In the genomic region with DNA sequence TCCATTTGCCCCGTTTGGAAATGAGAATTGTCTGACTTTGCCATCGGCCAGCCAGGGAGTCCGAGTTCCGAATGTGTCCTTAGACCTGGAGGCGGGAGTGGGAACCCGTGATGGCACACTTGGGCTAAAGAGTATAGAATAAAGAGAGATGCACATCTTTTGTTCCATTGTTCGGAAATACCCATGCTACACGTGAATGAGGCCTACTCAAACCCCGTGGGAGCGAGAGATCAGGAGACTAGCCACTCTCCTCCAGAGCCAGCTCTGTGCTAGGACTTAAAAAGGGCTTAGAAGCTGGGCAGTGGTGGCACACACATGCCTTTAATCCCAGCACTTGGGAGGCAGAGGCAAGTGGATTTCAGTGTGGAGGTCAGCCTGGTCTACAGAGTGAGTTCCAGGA, we compare ENCODE assay signal across 9 mouse cellular contexts. TPM values are rescaled to one million over a fixed set of nuclear protein-coding genes. Genes with fewer than 3 reads are reported as not detected.
DNase-seq lines count a peak whose midpoint lies in the region; ATAC-seq lines count a peak whose summit lies in the region.
"Had no signal": no experiment of that assay in that cellular context is flagged by ENCODE, and none has a peak within 500 bp of the region (broad histone marks: within the 10 kb centered on the region; RNA-seq: fewer than 3 reads in every experiment).

No protein-coding gene starts in this region.

- no peak overlapping the region for H3K4me3 ChIP-seq in heart, embryonic 15.5 days
- H3K4me3 ChIP-seq in midbrain, embryonic 15.5 days = no peak overlapping the region
- H3K4me3 ChIP-seq in midbrain, embryonic 13.5 days (replicated peaks) = no peak overlapping the region
- no peak overlapping the region for H3K4me3 ChIP-seq in hindbrain, embryonic 14.5 days (replicated peaks; ENCODE audit: low read length)
- no peak overlapping the region for H3K4me3 ChIP-seq in stomach, embryonic 16.5 days (replicated peaks; ENCODE audit: low read length)

- H3K4me2 ChIP-seq in heart, embryonic 15.5 days = no peak overlapping the region
- no peak overlapping the region for H3K4me2 ChIP-seq in midbrain, embryonic 15.5 days
- no peak overlapping the region for H3K4me2 ChIP-seq in midbrain, embryonic 13.5 days (replicated peaks)
- no peak overlapping the region for H3K4me2 ChIP-seq in hindbrain, embryonic 14.5 days (replicated peaks)
- no peak overlapping the region for H3K4me2 ChIP-seq in stomach, embryonic 16.5 days (ENCODE audit: low read depth, low read length)

- H3K27me3 ChIP-seq in heart, embryonic 15.5 days = no peaks in the 10 kb centered on the region
- no peaks in the 10 kb centered on the region for H3K27me3 ChIP-seq in midbrain, embryonic 15.5 days (replicated peaks)
- H3K27me3 ChIP-seq in midbrain, embryonic 13.5 days = no peaks in the 10 kb centered on the region
- no peaks in the 10 kb centered on the region for H3K27me3 ChIP-seq in hindbrain, embryonic 14.5 days (ENCODE audit: control insufficient read depth, insufficient read depth, low read length)
- H3K27me3 ChIP-seq in stomach, embryonic 16.5 days (ENCODE audit: control insufficient read depth, insufficient read depth, low read length) = no peaks in the 10 kb centered on the region

- 79% methylated on average over 10 of the region's 10 CpGs for WGBS in heart, embryonic 15.5 days
- WGBS in midbrain, embryonic 15.5 days = 65% methylated on average over 10 of the region's 10 CpGs
- WGBS in midbrain, embryonic 13.5 days = 75% methylated on average over 10 of the region's 10 CpGs
- 71% methylated on average over 10 of the region's 10 CpGs for WGBS in hindbrain, embryonic 14.5 days
- WGBS in stomach, embryonic 16.5 days = 79% methylated on average over 10 of the region's 10 CpGs

- peak overlapping the region; percentile 98 for H3K27ac ChIP-seq in heart, embryonic 15.5 days
- peak overlapping the region; percentile 61; the same call in 1 of the 2 replicates for H3K27ac ChIP-seq in midbrain, embryonic 15.5 days
- no peak overlapping the region for H3K27ac ChIP-seq in midbrain, embryonic 13.5 days
- peak overlapping the region; percentile 69; the same call in 1 of the 2 replicates for H3K27ac ChIP-seq in hindbrain, embryonic 14.5 days
- peak overlapping the region; percentile 99 for H3K27ac ChIP-seq in stomach, embryonic 16.5 days (ENCODE audit: low read length)
- H3K27ac ChIP-seq: macrophage had no signal

- no peak for DNase-seq in heart, adult 9 months (ENCODE audit: low spot score in 2 of 2)
- no peak for DNase-seq in hindbrain, embryonic 14.5 days (ENCODE audit: low spot score)
- no peak for DNase-seq in cerebellum, adult 18-20 months

- no peaks in the 10 kb centered on the region for H3K9me3 ChIP-seq in heart, embryonic 15.5 days (replicated peaks)
- no peaks in the 10 kb centered on the region for H3K9me3 ChIP-seq in midbrain, embryonic 15.5 days
- H3K9me3 ChIP-seq in midbrain, embryonic 13.5 days = no peaks in the 10 kb centered on the region
- H3K9me3 ChIP-seq in hindbrain, embryonic 14.5 days (ENCODE audit: control insufficient read depth, low read length) = no peaks in the 10 kb centered on the region
- H3K9me3 ChIP-seq in stomach, embryonic 16.5 days (replicated peaks; ENCODE audit: control insufficient read depth, low read length) = no peaks in the 10 kb centered on the region

- H3K36me3 ChIP-seq in heart, embryonic 15.5 days = peaks cover under 1% of the 10 kb centered on the region; the same call in 1 of the 2 replicates
- peaks cover 54% of the 10 kb centered on the region for H3K36me3 ChIP-seq in midbrain, embryonic 15.5 days (replicated peaks)
- H3K36me3 ChIP-seq in midbrain, embryonic 13.5 days = peaks cover 96% of the 10 kb centered on the region
- H3K36me3 ChIP-seq in hindbrain, embryonic 14.5 days (replicated peaks; ENCODE audit: control insufficient read depth, insufficient read depth) = peaks cover 80% of the 10 kb centered on the region
- H3K36me3 ChIP-seq in stomach, embryonic 16.5 days (ENCODE audit: control insufficient read depth, insufficient read depth, low read length) = no peaks in the 10 kb centered on the region

- H3K4me1 ChIP-seq in heart, embryonic 15.5 days (replicated peaks) = peaks cover 93% of the 10 kb centered on the region
- H3K4me1 ChIP-seq in midbrain, embryonic 15.5 days = no peaks in the 10 kb centered on the region
- H3K4me1 ChIP-seq in midbrain, embryonic 13.5 days (replicated peaks) = no peaks in the 10 kb centered on the region
- no peaks in the 10 kb centered on the region for H3K4me1 ChIP-seq in hindbrain, embryonic 14.5 days (replicated peaks; ENCODE audit: control insufficient read depth, insufficient read depth, low read length)
- peaks cover 84% of the 10 kb centered on the region for H3K4me1 ChIP-seq in stomach, embryonic 16.5 days (ENCODE audit: control insufficient read depth, insufficient read depth, low read length)

- H3K9ac ChIP-seq in heart, embryonic 15.5 days = 0 out of 2 replicates have a peak overlapping the region, but pooled peaks have one; percentile 19
- H3K9ac ChIP-seq in midbrain, embryonic 15.5 days = no peak overlapping the region; the same call in 1 of the 2 replicates
- H3K9ac ChIP-seq in midbrain, embryonic 13.5 days (replicated peaks) = no peak overlapping the region
- no peak overlapping the region for H3K9ac ChIP-seq in hindbrain, embryonic 14.5 days
- H3K9ac ChIP-seq in stomach, embryonic 16.5 days (ENCODE audit: low read length) = peak overlapping the region; percentile 57

- ATAC-seq in heart, embryonic 15.5 days (replicated peaks; ENCODE audit: insufficient number of reproducible peaks, insufficient read depth, low FRiP score, low read depth) = no peak
- no peak for ATAC-seq in midbrain, embryonic 15.5 days (replicated peaks)
- ATAC-seq in midbrain, embryonic 13.5 days = no peak
- ATAC-seq in hindbrain, embryonic 14.5 days (ENCODE audit: low FRiP score) = no peak
- ATAC-seq in stomach, embryonic 16.5 days (ENCODE audit: insufficient read depth, low FRiP score) = no peak
- ATAC-seq: activated CD4-positive, CD25-positive, alpha-beta regulatory T cell, adult 4 months had no signal

RNA-seq across cellular contexts. Expression of a gene that starts 10.3 kb away (rescaled TPM):
- polyA plus RNA-seq in heart, embryonic 15.5 days (2015; fragmentation: Nextera tagmentation; extraction: Ambion mirVana) = 11.6 and 16.3 TPM in 2 replicates
- polyA plus RNA-seq in midbrain, embryonic 15.5 days (2015; fragmentation: Nextera tagmentation; extraction: Ambion mirVana) = 13.7 and 15.5 TPM in 2 replicates
- polyA plus RNA-seq in midbrain, embryonic 13.5 days (2015; fragmentation: Nextera tagmentation; extraction: Ambion mirVana) = 9.7 and 9.9 TPM in 2 replicates
- polyA plus RNA-seq in hindbrain, embryonic 14.5 days (2014; fragmentation: Nextera tagmentation; extraction: Ambion mirVana) = 10.2 and 11.3 TPM in 2 replicates
- polyA plus RNA-seq in stomach, embryonic 16.5 days (2015; fragmentation: Nextera tagmentation; extraction: Ambion mirVana) = 17.0 and 17.2 TPM in 2 replicates

RNA-seq across cellular contexts. Expression of a gene that starts 18.7 kb away (rescaled TPM):
- polyA plus RNA-seq in heart, embryonic 15.5 days (2015; fragmentation: Nextera tagmentation; extraction: Ambion mirVana) = not detected in 2 replicates
- 0.37 and 0.63 TPM in 2 replicates for polyA plus RNA-seq in midbrain, embryonic 15.5 days (2015; fragmentation: Nextera tagmentation; extraction: Ambion mirVana)
- polyA plus RNA-seq in midbrain, embryonic 13.5 days (2015; fragmentation: Nextera tagmentation; extraction: Ambion mirVana) = 0.24 TPM in 1 of 2 replicates, not detected in the other
- 0.31 TPM in 1 of 2 replicates, not detected in the other for polyA plus RNA-seq in hindbrain, embryonic 14.5 days (2014; fragmentation: Nextera tagmentation; extraction: Ambion mirVana)
- 0.30 TPM in 1 of 2 replicates, not detected in the other for polyA plus RNA-seq in stomach, embryonic 16.5 days (2015; fragmentation: Nextera tagmentation; extraction: Ambion mirVana)
- polyA plus RNA-seq: activated CD4-positive, CD25-positive, alpha-beta regulatory T cell, adult 4 months had no signal

RNA-seq across cellular contexts. Expression of a gene that starts 22.9 kb away (rescaled TPM):
- 26.6 and 29.0 TPM in 2 replicates for polyA plus RNA-seq in heart, embryonic 15.5 days (2015; fragmentation: Nextera tagmentation; extraction: Ambion mirVana)
- 43.3 and 47.1 TPM in 2 replicates for polyA plus RNA-seq in midbrain, embryonic 15.5 days (2015; fragmentation: Nextera tagmentation; extraction: Ambion mirVana)
- polyA plus RNA-seq in midbrain, embryonic 13.5 days (2015; fragmentation: Nextera tagmentation; extraction: Ambion mirVana) = 47.1 and 52.8 TPM in 2 replicates
- 37.2 and 45.3 TPM in 2 replicates for polyA plus RNA-seq in hindbrain, embryonic 14.5 days (2014; fragmentation: Nextera tagmentation; extraction: Ambion mirVana)
- polyA plus RNA-seq in stomach, embryonic 16.5 days (2015; fragmentation: Nextera tagmentation; extraction: Ambion mirVana) = 38.9 and 41.8 TPM in 2 replicates

RNA-seq across cellular contexts. Expression of a gene that starts 27.6 kb away (rescaled TPM):
- 34.5 and 38.8 TPM in 2 replicates for polyA plus RNA-seq in heart, embryonic 15.5 days (2015; fragmentation: Nextera tagmentation; extraction: Ambion mirVana)
- 103 and 107 TPM in 2 replicates for polyA plus RNA-seq in midbrain, embryonic 15.5 days (2015; fragmentation: Nextera tagmentation; extraction: Ambion mirVana)
- polyA plus RNA-seq in midbrain, embryonic 13.5 days (2015; fragmentation: Nextera tagmentation; extraction: Ambion mirVana) = 85.9 and 90.9 TPM in 2 replicates
- 84.0 and 86.6 TPM in 2 replicates for polyA plus RNA-seq in hindbrain, embryonic 14.5 days (2014; fragmentation: Nextera tagmentation; extraction: Ambion mirVana)
- 57.4 and 60.5 TPM in 2 replicates for polyA plus RNA-seq in stomach, embryonic 16.5 days (2015; fragmentation: Nextera tagmentation; extraction: Ambion mirVana)

RNA-seq across cellular contexts. Expression of a gene that starts 35.8 kb away (rescaled TPM):
- 16.6 and 20.0 TPM in 2 replicates for polyA plus RNA-seq in heart, embryonic 15.5 days (2015; fragmentation: Nextera tagmentation; extraction: Ambion mirVana)
- polyA plus RNA-seq in midbrain, embryonic 15.5 days (2015; fragmentation: Nextera tagmentation; extraction: Ambion mirVana) = 18.3 and 20.3 TPM in 2 replicates
- 27.9 and 30.8 TPM in 2 replicates for polyA plus RNA-seq in midbrain, embryonic 13.5 days (2015; fragmentation: Nextera tagmentation; extraction: Ambion mirVana)
- 16.4 and 20.7 TPM in 2 replicates for polyA plus RNA-seq in hindbrain, embryonic 14.5 days (2014; fragmentation: Nextera tagmentation; extraction: Ambion mirVana)
- 21.4 and 23.4 TPM in 2 replicates for polyA plus RNA-seq in stomach, embryonic 16.5 days (2015; fragmentation: Nextera tagmentation; extraction: Ambion mirVana)

Comparison
In these comparisons a context has a peak if more than half of its experiments do, and no peak if none do; other contexts are left out.
1. H3K9ac ChIP-seq: peak in heart, embryonic 15.5 days (single experiment) and stomach, embryonic 16.5 days (single experiment); none in midbrain, embryonic 15.5 days (single experiment), midbrain, embryonic 13.5 days (single experiment) and hindbrain, embryonic 14.5 days (single experiment).